Mouse (Mus musculus): ENCODE data around the gene Tapbp.
"Not testable (repeated sequence)": the region's sequence is repeated elsewhere in the genome, so short reads cannot be mapped to it uniquely, and the experiment has no call there.

The Tapbp gene

DNA sequence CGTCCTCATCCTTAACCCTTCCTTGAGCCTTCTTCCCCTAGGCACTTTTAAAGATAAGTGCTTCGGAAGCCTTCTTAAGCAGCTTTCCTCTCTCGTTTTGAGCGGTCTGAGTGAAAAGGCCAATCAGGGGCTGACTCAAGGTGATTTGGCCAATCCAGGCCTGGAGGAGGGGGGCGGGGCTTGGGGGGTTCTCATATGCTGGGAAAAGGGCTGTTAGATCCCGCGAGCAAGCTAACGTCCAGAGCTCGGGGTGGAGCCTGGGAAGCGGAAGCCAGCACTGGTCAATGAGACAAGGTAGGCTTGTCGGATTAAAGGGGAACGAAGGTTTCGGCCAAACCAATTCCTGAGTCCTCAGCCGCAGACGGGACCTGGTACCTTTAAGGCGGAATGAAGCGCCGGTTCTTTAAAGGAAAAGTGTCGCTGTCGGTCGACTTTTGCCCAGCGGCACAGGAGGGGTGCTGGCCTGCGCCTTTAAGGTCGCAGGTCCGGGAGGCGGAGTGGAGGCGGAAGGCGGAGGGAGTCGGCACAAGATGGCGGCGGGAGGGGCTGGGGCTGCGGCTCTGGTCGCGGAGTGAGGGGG, at the start of gene Tapbp, which contains the start of gene Zbtb22:
Tapbp (plus strand) TSS at position 229 of the 580 bp plus-strand sequence.
Zbtb22 (plus strand) TSS at position 234 of the 580 bp plus-strand sequence.
- peak; percentile 96 to 98 for DNase-seq (ENCODE audit: low spot score in 2 of 2)

- DNase-seq (ENCODE audit: low spot score in 2 of 2), result not testable (repeated sequence)
Measured at GRCm38 (mm10) chr17:33873537-33873936, 42.2 kb upstream of the Tapbp start, which contains the start of gene Gm7029. Gene Gm7029, plus strand, starts transcription at chr17:33873837.

DNA sequence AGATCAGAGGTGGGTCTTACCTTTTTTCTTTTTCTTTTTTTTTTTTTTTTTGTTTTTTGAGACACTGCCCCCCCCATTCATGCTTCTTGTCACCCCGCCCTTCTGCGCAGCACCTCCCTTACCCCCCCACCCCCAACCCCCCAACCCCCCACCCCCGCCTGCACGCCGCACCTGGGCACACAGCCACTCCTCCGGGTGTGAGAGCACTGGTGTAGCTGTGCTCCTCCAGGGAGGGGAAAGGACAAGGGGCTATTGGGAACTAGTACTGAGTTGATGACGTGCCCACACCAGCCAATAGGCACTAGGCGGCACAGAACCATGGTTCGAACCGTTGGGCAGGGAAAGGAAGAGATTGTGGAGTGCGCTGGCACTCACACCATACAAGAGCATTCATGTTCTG, 41.3 kb upstream of the Tapbp start:
- no peak for DNase-seq (ENCODE audit: low spot score in 2 of 2)

GRCm38 (mm10) chr17:33875797-33876196, 39.9 kb upstream of the Tapbp start:
- DNase-seq (ENCODE audit: low spot score in 2 of 2), result not testable (repeated sequence)

DNA sequence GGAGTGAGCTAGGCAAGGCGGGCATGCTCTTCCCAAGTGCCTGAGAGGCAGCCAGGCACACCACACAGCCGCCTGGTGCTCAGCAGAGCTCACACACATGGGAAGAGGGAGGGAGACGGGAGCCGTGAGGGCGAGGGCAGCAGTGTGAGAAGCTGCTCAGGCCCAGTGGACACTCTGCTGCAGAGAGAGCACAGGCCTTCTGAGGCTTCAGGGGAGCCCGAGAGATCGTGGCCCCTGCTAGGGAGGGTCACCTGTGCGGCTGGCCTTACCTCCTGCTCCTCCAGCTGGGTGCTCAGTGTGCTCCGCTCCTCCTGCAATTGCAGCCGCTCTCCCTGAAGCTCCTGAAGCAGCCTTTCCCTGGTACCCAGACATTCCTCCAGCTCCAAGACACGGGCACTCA, 31.4 kb upstream of the Tapbp start:
- not testable (repeated sequence) for DNase-seq (ENCODE audit: low spot score in 2 of 2)

GRCm38 (mm10) chr17:33887802-33888201, 27.9 kb upstream of the Tapbp start:
- DNase-seq (ENCODE audit: low spot score in 2 of 2), result not testable (repeated sequence)

- not testable (repeated sequence) for DNase-seq (ENCODE audit: low spot score in 2 of 2)
Measured at GRCm38 (mm10) chr17:33888230-33888629, 27.5 kb upstream of the Tapbp start.

DNA sequence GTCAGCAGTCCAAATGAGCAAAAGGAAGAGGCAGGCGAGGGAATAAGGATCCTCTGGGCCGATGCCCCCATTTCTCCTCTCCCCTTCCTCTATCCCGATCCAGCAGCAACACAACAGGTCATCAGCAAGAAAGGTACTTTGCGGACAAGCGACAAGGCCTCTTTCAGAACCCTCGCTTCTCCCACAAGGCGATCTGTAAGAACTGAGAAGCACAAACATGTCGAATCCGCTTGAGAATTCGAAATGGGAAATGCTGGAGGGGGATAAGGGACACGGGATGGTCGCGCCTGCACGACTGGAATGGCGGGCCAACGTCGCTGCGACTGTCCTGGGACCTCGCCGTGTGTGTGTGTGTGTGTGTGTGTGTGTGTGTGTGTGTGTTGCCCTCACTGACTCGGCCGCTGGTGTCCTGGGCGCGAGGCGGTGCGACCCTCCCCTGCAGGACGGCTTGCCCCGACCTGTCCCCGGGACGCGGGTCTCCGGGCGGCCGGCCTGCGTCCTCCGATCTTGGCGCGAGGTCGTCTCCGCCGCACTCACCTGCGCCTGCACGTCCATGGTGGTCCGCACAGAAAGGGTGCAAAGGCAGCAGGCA, 25.7 kb upstream of the Tapbp start:
- not testable (repeated sequence) for DNase-seq (ENCODE audit: low spot score in 2 of 2)

DNA sequence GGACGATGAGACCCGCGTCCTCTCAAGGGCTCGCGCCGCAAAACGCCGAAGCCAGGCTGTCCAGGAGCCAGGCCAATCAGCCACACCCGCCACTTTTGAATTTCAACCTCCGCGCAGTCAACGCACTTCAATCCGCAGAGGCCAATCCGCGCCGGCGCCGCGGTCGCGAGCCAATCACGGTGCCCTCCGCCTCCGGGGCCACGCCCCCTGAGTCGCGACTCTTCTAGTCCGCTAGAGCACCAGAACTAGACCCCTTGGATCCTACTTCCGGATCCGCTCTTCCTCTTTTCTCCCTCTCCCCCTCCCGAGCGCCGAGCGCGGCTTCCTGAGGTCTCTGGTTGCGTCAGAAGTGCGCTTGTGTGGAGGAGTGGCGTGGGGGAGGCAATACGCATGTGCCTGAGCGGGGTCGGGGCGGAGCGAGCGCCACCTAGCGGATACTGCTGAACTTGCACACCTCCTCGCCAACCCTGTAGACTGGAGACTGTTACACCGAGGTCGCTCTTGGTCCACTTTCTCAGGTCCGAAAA, 25.1 kb upstream of the Tapbp start, which contains the start of gene Kifc1:
Kifc1 (minus strand) TSS at position 129 of the 527 bp plus-strand sequence.
- peak; percentile 99 to 100 for DNase-seq (ENCODE audit: low spot score in 2 of 2)

DNA sequence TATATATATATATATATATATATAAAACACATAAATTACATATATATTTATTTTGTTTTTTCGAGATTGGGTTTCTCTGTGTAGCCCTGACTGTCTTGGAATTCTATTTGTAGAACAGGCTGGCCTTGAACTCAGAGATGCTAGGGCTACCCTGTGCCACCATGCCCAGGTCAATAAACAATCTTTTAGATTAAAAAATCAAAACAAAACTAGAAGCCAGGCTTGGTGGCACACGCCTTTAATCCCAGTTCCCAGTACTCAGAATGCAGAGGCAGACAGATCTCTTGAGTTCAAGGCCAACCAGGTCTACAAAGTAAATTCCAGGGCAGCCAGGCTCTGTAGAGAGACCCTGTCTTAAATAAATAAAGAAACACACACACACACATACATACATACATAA, 24.3 kb upstream of the Tapbp start:
- no peak for DNase-seq (ENCODE audit: low spot score in 2 of 2)

GRCm38 (mm10) chr17:33891892-33892291, 23.8 kb upstream of the Tapbp start:
- not testable (repeated sequence) for DNase-seq (ENCODE audit: low spot score in 2 of 2)

GRCm38 (mm10) chr17:33892429-33892828, 23.3 kb upstream of the Tapbp start:
- no peak for DNase-seq (ENCODE audit: low spot score in 2 of 2)

- DNase-seq (ENCODE audit: low spot score in 2 of 2), result not testable (repeated sequence)
Measured at GRCm38 (mm10) chr17:33893011-33893410, 22.7 kb upstream of the Tapbp start.

DNA sequence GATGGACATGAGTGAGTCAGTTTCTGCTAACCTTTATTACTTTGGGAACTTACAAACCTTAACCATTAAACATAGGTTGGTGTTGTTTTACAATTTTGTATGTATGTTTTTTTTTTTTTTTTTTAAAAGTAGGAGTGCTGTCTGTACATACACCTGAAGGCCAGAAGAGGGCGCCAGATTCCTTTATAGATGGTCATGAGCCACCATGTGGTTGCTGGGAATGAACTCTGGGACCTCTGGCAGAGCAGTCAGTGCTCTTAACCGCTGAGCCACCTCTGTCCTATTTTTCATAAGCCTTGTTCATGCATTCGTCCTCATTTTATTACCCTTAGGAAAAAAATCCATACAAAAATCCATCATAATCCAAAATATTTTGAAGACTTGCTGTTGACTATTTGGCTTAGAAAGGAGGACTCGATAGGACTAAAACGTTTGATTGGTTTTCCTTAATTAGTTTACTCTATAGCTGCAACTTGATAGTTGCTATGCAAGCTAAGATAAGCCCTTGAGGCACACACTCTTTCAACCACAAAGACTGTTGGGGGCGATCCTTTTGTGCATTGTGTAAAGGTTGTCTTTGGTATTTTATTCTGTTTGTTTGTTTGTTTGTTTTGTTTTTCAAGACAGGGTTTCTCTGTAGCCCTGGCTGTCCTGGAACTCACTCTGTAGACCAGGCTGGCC, 18.4 kb upstream of the Tapbp start:
- no peak for DNase-seq (ENCODE audit: low spot score in 2 of 2)

DNA sequence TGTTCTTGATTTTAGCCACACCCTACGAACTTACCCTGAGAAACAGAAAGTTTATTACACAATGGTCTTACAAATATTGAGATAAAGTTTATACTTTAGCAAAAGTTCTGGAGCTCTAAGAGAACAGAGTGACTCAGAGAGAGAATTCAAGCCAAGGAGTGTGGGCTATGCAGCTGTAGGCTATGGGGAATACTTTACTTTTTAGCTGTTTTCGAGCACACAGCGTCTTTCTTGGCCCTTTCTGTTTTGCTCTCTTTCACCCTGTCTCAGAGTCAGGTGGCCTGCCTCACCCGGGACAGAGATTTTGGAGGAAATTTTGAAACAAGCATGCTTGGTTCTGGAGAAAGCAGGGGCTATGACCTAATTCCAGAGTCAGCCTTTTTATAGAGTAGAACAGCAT, 17.5 kb upstream of the Tapbp start:
- DNase-seq (ENCODE audit: low spot score in 2 of 2), result not testable (repeated sequence)

GRCm38 (mm10) chr17:33899642-33900041, 16.1 kb upstream of the Tapbp start:
- DNase-seq (ENCODE audit: low spot score in 2 of 2), result no peak

DNA sequence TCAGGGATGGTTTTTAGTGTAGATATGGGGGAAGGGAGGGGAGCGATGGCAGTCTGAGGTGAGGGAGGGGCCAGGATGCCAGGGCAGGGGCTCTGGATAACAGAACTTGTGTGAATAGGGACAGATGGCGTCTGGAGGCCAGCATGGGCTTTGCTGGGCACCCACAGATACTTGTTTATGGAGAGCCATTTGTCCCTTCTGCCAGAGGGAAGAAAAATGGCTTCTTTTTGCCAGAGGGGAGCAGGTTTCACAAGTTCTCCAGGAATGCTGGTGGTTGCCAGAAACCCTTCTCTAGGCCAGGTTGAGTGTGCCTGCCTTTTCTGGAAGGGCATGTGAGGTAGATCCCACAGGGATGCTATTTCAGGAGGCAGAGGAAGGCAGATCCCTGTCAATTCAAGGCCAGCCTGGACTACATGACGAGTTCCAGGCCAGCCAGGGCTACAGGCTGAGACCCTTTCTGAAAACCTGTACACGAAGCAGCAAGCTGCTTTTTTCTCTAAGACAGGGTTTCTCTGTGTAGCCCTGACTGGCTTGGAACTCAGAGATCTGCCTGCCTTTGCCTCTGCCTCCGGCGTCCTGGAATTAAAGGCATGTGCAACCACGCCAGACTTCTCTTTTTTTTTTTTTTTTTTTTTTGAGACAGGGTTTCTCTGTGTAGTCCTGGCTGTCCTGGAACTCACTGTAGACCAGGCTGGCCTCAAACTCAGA, 15.3 kb upstream of the Tapbp start:
- no peak for DNase-seq (ENCODE audit: low spot score in 2 of 2)

DNA sequence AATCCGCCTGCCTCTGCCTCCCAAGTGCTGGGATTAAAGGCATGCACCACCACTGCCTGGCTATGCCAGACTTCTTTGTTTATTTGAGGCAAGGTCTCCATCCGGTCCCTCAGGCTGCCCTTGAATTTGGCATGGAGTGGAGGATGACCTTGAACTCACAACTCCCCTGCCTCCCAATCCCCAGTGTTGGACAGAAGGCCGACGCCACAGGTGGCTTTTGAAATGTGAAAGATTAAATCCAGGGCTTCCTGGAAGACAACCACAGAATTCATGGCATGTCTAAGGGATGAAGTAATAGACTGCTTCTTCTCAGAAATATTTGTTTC, 14.7 kb upstream of the Tapbp start:
- no peak for DNase-seq (ENCODE audit: low spot score in 2 of 2)

DNA sequence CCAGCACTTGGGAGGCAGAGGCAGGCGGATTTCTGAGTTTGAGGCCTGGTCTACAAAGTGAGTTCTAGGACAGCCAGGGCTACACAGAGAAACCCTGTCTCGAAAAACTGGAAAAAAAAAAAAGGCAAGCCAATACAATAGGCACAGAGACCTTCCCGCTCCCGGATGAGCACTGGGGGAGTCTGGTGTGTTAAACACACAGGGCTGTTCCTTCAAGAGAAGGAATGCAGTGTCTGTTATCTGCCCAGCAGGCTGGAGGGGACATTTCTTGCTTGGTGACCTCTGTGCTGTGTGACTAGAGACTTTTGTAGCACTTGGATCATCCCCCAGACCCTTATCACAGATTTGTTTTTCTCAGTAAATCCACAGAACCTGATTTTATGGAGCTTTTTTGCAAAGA, 14.0 kb upstream of the Tapbp start:
- no peak for DNase-seq (ENCODE audit: low spot score in 2 of 2)

- no peak for DNase-seq (ENCODE audit: low spot score in 2 of 2)
Measured at GRCm38 (mm10) chr17:33902079-33902478, 13.6 kb upstream of the Tapbp start.

DNA sequence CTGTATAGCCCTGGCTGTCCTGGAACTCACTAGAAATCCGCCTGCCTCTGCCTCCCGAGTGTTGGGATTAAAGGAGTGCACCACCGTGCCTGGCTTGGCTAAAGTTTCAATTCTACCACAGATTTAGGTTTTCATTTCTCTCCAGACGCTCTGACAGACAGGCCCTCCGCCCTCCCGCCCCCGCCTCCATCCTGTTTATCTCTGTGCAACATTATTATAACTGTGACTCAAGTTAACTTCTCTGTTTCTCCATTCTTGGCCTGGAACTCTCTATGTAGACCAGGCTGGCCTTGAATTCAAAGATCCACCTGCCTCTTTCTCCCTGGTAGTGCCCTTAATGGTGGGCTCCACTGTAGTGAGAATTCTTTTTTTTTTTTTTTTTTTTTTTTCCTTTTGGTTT, 13.2 kb upstream of the Tapbp start:
- no peak for DNase-seq (ENCODE audit: low spot score in 2 of 2)
